Mouse (Mus musculus): ENCODE data around the gene Cntd1.

Gene Cntd1

GRCm38 (mm10) chr11:101253613-101254389, 25.0 kb upstream of the Cntd1 start, which contains the start of gene Vps25:
Vps25 (plus strand) TSS chr11:101253707.
- DNase-seq (ENCODE audit: low read depth, low spot score), result peak; percentile 77

- no peak for DNase-seq (ENCODE audit: low read depth, low spot score)
Observed at GRCm38 (mm10) chr11:101255826-101256775, 22.7 kb upstream of the Cntd1 start.

- no peak for DNase-seq (ENCODE audit: low read depth, low spot score)
Observed at GRCm38 (mm10) chr11:101259261-101259712, 19.5 kb upstream of the Cntd1 start.

GRCm38 (mm10) chr11:101259948-101260825, 18.6 kb upstream of the Cntd1 start, which contains the start of gene Wnk4:
Wnk4 (plus strand) TSS chr11:101260567.
- peak; percentile 62 for DNase-seq (ENCODE audit: low read depth, low spot score)

GRCm38 (mm10) chr11:101260826-101261380, 17.9 kb upstream of the Cntd1 start:
- DNase-seq (ENCODE audit: low read depth, low spot score), result no peak

GRCm38 (mm10) chr11:101262272-101262967, 16.4 kb upstream of the Cntd1 start:
- no peak for DNase-seq (ENCODE audit: low read depth, low spot score)

GRCm38 (mm10) chr11:101263138-101263988, 15.4 kb upstream of the Cntd1 start:
- DNase-seq (ENCODE audit: low read depth, low spot score), result no peak

GRCm38 (mm10) chr11:101263989-101264280, 14.9 kb upstream of the Cntd1 start:
- DNase-seq (ENCODE audit: low read depth, low spot score), result no peak

GRCm38 (mm10) chr11:101264954-101265471, 13.8 kb upstream of the Cntd1 start:
- DNase-seq (ENCODE audit: low read depth, low spot score), result no peak

GRCm38 (mm10) chr11:101265906-101266305, 12.9 kb upstream of the Cntd1 start:
- DNase-seq (ENCODE audit: low read depth, low spot score), result no peak

GRCm38 (mm10) chr11:101269577-101270116, 9.2 kb upstream of the Cntd1 start:
- no peak for DNase-seq (ENCODE audit: low read depth, low spot score)

- no peak for DNase-seq (ENCODE audit: low read depth, low spot score)
Observed at GRCm38 (mm10) chr11:101272446-101272845, 6.4 kb upstream of the Cntd1 start.

- no peak for DNase-seq (ENCODE audit: low read depth, low spot score)
Observed at GRCm38 (mm10) chr11:101275309-101275708, 3.5 kb upstream of the Cntd1 start.

- DNase-seq (ENCODE audit: low read depth, low spot score), result no peak
Observed at GRCm38 (mm10) chr11:101276319-101277070, 2.3 kb upstream of the Cntd1 start.

GRCm38 (mm10) chr11:101277381-101278222, 1.2 kb upstream of the Cntd1 start:
- DNase-seq (ENCODE audit: low read depth, low spot score), result no peak

GRCm38 (mm10) chr11:101279193-101279569, 369 bp downstream of the Cntd1 start:
- DNase-seq (ENCODE audit: low read depth, low spot score), result no peak

- DNase-seq (ENCODE audit: low read depth, low spot score), result no peak
Observed at GRCm38 (mm10) chr11:101280837-101281236, 2.0 kb downstream of the Cntd1 start.

Data from c-Kit-negative CD71-positive TER-119-positive erythroid progenitor cells, embryonic 14.5 days (primary cell).